Mouse (Mus musculus) heart, embryonic 12.5 days (tissue): Measurements from ENCODE around the gene Aff2. TPM values are rescaled to one million over a fixed set of nuclear protein-coding genes. Genes with fewer than 3 reads are reported as not detected.

ENCODE experiments used
- ATAC-seq: fragments of 200-750 bp; cut with Nextera tagmentation; 2 replicates; pipeline ENCODE4 v1.8.0; 2017; ENCODE audit warnings: moderate TSS enrichment, moderate library complexity; ENCODE audit not compliant: insufficient number of reproducible peaks, low FRiP score
- H3K27ac ChIP-seq: fragments of 300-500 bp; sonication (generic); 2 replicates; pipeline ENCODE4 v1.5.1; 2016; ENCODE audit warnings: mild to moderate bottlenecking, moderate library complexity; ENCODE audit not compliant: poor library complexity, severe bottlenecking
- H3K27me3 ChIP-seq: fragments of 300-500 bp; sonication (generic); replicated peaks from 2 replicates; pipeline ENCODE4 v1.6.1; 2016; ENCODE audit warnings: mild to moderate bottlenecking, moderate library complexity
- H3K36me3 ChIP-seq: fragments of 300-500 bp; sonication (generic); 2 replicates; pipeline ENCODE4 v1.6.1; 2016; ENCODE audit warnings: mild to moderate bottlenecking, moderate library complexity
- H3K4me1 ChIP-seq: fragments of 300-500 bp; sonication (generic); replicated peaks from 2 replicates; pipeline ENCODE4 v1.6.1; 2016; ENCODE audit warnings: mild to moderate bottlenecking
- H3K4me2 ChIP-seq: fragments of 300-500 bp; sonication (generic); 2 replicates; pipeline ENCODE4 v1.6.1; 2016; ENCODE audit warnings: mild to moderate bottlenecking, moderate library complexity
- H3K4me3 ChIP-seq: fragments of 300-500 bp; sonication (generic); 2 replicates; pipeline ENCODE4 v1.5.1; 2016; ENCODE audit warnings: mild to moderate bottlenecking
- H3K9ac ChIP-seq: fragments of 300-500 bp; sonication (generic); 2 replicates; pipeline ENCODE4 v1.6.1; 2016; ENCODE audit warnings: mild to moderate bottlenecking, moderate library complexity
- H3K9me3 ChIP-seq: fragments of 300-500 bp; sonication (generic); replicated peaks from 2 replicates; pipeline ENCODE4 v1.6.1; 2016; ENCODE audit warnings: mild to moderate bottlenecking, moderate library complexity
- WGBS: fragments of 180-500 bp; shearing (Covaris S2); methylation state at CpG from one replicate; pipeline ENCODE4 v1.1.7; 2016; 5-methylcytosine and 5-hydroxymethylcytosine counted together
- polyA plus RNA-seq: library from polyadenylated mRNA; unstranded; fragments of >200 nt; fragmentation: Nextera tagmentation; extraction: Ambion mirVana; gene quantifications from 2 replicates; pipeline ENCODE4 v1.2.1, GENCODE M21; 2016

Aff2 gene
- 9.4 and 9.7 TPM in 2 replicates for polyA plus RNA-seq

DNA sequence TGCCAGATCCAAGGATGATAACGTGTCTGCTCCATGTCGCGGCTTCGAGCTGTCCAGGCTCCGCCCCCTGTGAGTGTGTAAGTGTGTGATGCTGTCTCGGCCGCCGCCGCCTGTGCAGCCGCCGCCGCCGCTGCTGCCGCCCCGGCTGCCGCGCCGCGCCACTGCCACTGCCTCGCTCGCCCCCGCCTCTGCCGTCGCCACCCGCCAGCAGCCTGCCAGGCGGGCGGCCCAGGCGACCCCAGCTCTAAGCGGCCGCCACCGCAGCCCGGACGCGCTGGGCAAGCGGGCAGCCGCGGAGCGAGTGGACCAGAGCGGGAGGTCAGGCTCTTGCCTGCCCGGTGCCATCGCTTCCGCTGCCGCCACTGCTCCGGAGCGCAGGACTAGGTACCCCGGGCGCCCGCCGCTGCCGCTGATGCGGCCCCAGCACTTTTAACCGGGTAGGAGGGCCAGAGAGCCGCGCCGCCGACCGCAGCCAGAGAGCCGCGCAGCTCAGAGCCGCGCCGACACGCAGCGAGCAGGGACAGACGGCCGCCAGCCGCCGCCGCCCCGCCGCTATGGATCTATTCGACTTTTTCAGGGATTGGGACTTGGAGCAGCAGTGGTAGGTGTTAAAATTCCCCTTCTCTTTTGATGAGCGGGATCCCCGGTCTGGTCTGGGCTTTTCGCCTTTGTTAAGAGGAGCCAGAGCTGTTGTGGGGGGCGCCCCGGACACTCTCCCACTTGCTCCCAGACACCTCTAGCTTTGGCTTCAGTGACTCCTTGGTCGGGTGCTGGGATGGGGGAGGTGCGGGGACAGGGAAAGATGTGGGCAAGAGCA is at the start of gene Aff2:
Gene Aff2 (plus strand): TSS at position 57 of the 817 bp plus-strand sequence.
- H3K27me3 ChIP-seq = peaks cover 26% of the 10 kb centered on the region
- peak within 1 kb of the TSS; percentile 73 for H3K4me2 ChIP-seq
- H3K9me3 ChIP-seq = no peaks in the 10 kb centered on the region
- no peaks in the 10 kb centered on the region for H3K36me3 ChIP-seq
- H3K27ac ChIP-seq = peak within 1 kb of the TSS; percentile 71
- ATAC-seq = peak; percentile 73
- peak within 1 kb of the TSS; percentile 84 for H3K9ac ChIP-seq
- H3K4me3 ChIP-seq = peak within 1 kb of the TSS; percentile 66
- WGBS = 16% methylated on average over 67 of the region's 79 CpGs
- no peaks in the 10 kb centered on the region; the same call in none of the 2 replicates for H3K4me1 ChIP-seq

GRCm38 (mm10) chrX:69337296-69337695 is 22.8 kb upstream of the Aff2 start:
- H3K4me1 ChIP-seq = no peaks in the 10 kb centered on the region
- H3K9me3 ChIP-seq = no peaks in the 10 kb centered on the region
- ATAC-seq = no peak
- H3K27me3 ChIP-seq = no peaks in the 10 kb centered on the region
- H3K27ac ChIP-seq = no peak overlapping the region
- no peaks in the 10 kb centered on the region for H3K36me3 ChIP-seq
- H3K4me2 ChIP-seq = no peak overlapping the region
- H3K4me3 ChIP-seq = no peak overlapping the region
- no peak overlapping the region for H3K9ac ChIP-seq

DNA sequence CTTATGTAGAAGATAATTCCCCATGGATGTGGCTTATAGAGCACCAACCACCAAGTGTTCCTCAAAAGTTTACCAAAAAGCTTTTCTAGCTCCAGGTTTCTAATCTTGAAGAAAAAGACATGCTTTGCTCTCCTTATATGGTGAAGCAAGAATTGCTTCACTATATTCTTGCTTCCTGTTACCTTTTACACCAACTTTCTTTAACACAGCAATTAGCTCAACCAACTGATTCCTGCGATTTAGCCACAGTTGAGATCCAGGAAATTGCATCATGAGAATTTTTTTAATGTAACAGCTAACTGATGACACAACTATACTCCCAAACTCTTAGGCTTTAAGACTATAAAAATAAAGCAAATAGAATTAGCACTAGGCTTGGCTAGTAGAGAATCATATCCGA is 4.5 kb upstream of the Aff2 start:
- Histone ChIP-seq H3K4me2 (no peak overlapping the region), H3K36me3 (no peaks in the 10 kb centered on the region), H3K4me3 (no peak overlapping the region), H3K27ac (no peak overlapping the region), H3K9me3 (no peaks in the 10 kb centered on the region), H3K27me3 (peaks cover 17% of the 10 kb centered on the region), H3K9ac (no peak overlapping the region), H3K4me1 (no peaks in the 10 kb centered on the region; the same call in 1 of the 2 replicates)
- 64% methylated on average over 2 of the region's 2 CpGs for WGBS
- no peak for ATAC-seq

DNA sequence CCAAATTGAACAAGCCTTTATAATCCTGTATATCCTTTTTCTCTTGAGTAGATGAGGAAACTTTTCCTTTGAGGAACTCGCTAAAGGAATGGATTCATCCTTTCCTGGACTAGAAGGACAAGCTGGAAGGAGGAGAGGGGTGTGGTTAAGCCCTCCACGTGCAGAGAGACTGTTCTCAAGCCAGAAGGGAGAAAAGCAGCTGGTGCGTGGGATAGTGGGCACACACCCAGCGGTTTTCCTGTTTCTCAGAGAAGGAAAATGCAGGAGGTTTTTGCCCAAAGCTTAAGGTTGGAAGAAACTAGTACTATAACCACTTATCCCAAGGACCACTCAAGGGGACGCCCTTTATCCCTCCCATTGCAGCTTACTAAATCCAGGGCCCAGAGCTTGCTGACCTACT is 734 bp upstream of the Aff2 start:
- H3K9me3 ChIP-seq = no peaks in the 10 kb centered on the region
- peak overlapping the region; percentile 73 for H3K4me2 ChIP-seq
- H3K27ac ChIP-seq = no peak overlapping the region
- peaks cover 26% of the 10 kb centered on the region for H3K27me3 ChIP-seq
- 24% methylated on average over 5 of the region's 5 CpGs for WGBS
- ATAC-seq = no peak
- no peaks in the 10 kb centered on the region; the same call in none of the 2 replicates for H3K4me1 ChIP-seq
- H3K36me3 ChIP-seq = no peaks in the 10 kb centered on the region
- no peak overlapping the region for H3K9ac ChIP-seq
- H3K4me3 ChIP-seq = 0 out of 2 replicates have a peak overlapping the region, but pooled peaks have one; percentile 66

DNA sequence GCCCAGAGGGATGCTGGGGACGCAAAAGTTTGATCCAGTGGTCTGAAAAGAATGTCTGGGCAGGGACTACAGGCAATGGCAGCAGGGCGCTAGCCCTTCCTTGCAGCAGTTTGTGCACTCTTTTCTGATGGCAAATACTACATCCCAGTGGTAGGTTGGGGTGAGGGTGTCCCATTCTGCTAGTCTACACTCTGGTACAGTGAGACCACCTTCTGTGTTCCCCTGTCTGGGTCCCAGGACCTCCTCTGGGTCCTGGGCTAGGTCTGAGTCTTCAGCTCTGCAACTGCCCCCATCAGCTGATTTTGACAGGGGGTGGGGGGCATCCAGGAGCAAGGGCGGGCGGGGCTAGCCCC is 233 bp upstream of the Aff2 start:
- Histone ChIP-seq H3K36me3 (no peaks in the 10 kb centered on the region), H3K9ac (peak overlapping the region; percentile 84), H3K27me3 (peaks cover 26% of the 10 kb centered on the region), H3K27ac (no peak overlapping the region), H3K4me3 (peak overlapping the region; percentile 66), H3K4me1 (no peaks in the 10 kb centered on the region; the same call in none of the 2 replicates), H3K4me2 (peak overlapping the region; percentile 73), H3K9me3 (no peaks in the 10 kb centered on the region)
- 18% methylated on average over 4 of the region's 4 CpGs for WGBS
- ATAC-seq = peak; percentile 22; the same call in 1 of the 2 replicates

- Histone ChIP-seq H3K4me3 (peak overlapping the region; percentile 66), H3K27me3 (peaks cover 26% of the 10 kb centered on the region), H3K36me3 (no peaks in the 10 kb centered on the region), H3K9me3 (no peaks in the 10 kb centered on the region), H3K9ac (peak overlapping the region; percentile 84), H3K4me1 (no peaks in the 10 kb centered on the region; the same call in none of the 2 replicates), H3K27ac (no peak overlapping the region), H3K4me2 (peak overlapping the region; percentile 73)
- 11% methylated on average over 10 of the region's 10 CpGs for WGBS
- ATAC-seq = no peak
These were observed 1.0 kb downstream of the Aff2 start for GRCm38 (mm10) chrX:69361055-69361558.

GRCm38 (mm10) chrX:69364198-69364597 is 4.1 kb downstream of the Aff2 start:
- Histone ChIP-seq H3K4me3 (no peak overlapping the region), H3K9me3 (no peaks in the 10 kb centered on the region), H3K4me2 (no peak overlapping the region), H3K27me3 (peaks cover 22% of the 10 kb centered on the region), H3K27ac (peak overlapping the region; percentile 20), H3K4me1 (no peaks in the 10 kb centered on the region; the same call in none of the 2 replicates), H3K9ac (no peak overlapping the region), H3K36me3 (no peaks in the 10 kb centered on the region)
- ATAC-seq = no peak
- 9% methylated on average over 2 of the region's 2 CpGs for WGBS

- H3K4me1 ChIP-seq = no peaks in the 10 kb centered on the region
- H3K9ac ChIP-seq = no peak overlapping the region
- H3K27ac ChIP-seq = no peak overlapping the region
- 57% methylated on average over 2 of the region's 2 CpGs for WGBS
- H3K27me3 ChIP-seq = no peaks in the 10 kb centered on the region
- no peak for ATAC-seq
- no peaks in the 10 kb centered on the region for H3K9me3 ChIP-seq
- no peaks in the 10 kb centered on the region for H3K36me3 ChIP-seq
- H3K4me2 ChIP-seq = no peak overlapping the region
- H3K4me3 ChIP-seq = no peak overlapping the region
These were observed 13.2 kb downstream of the Aff2 start for GRCm38 (mm10) chrX:69373341-69373740.

- H3K4me2 ChIP-seq = no peak overlapping the region
- no peaks in the 10 kb centered on the region for H3K9me3 ChIP-seq
- no peak overlapping the region for H3K9ac ChIP-seq
- no peak overlapping the region for H3K27ac ChIP-seq
- ATAC-seq = no peak
- H3K4me1 ChIP-seq = no peaks in the 10 kb centered on the region
- H3K36me3 ChIP-seq = no peaks in the 10 kb centered on the region
- WGBS = 30% methylated on average over 1 of the region's 1 CpGs
- H3K4me3 ChIP-seq = no peak overlapping the region
- H3K27me3 ChIP-seq = no peaks in the 10 kb centered on the region
These were observed 29.6 kb downstream of the Aff2 start for GRCm38 (mm10) chrX:69389738-69390137.

DNA sequence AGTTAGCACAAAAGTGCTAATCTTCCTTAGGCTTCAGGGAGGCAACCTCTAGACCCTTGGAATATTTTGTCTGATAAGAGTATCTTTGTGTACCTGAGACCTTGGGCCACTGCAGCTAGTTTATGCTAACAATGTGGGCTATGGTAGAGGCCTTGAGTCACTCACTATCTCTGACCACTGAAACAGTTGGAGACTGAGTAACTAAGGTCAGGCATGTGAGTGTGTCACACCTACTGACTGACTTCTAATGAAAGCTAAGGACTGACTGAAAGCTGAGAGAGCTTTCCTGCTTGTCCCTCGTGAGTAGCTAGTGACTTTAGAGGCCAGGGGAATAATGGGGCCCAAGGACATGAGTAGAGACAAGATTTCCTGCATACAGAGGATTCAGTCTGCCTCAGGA is 54.9 kb downstream of the Aff2 start:
- WGBS = 35% methylated on average over 1 of the region's 1 CpGs

DNA sequence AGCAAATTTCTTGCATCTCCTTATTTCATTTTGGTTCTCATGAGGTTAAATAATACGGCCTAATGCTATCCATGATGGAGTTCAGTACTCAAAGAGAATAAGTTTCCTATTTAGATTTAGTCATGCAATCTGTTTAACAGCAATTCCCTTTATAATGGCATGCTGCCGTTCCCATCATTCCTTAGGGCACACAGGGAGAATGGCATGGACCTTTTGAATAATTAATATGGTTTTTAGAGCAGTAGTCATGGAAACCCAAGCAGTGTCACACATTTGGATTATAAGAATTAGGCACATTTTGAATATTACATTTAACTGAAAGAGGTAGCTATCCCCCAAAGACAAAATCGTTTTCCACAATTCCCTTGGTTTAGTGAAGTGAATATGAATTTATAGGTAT is 78.3 kb downstream of the Aff2 start:
- Histone ChIP-seq H3K4me3 (no peak overlapping the region), H3K4me1 (no peaks in the 10 kb centered on the region), H3K4me2 (no peak overlapping the region), H3K27me3 (no peaks in the 10 kb centered on the region), H3K9me3 (no peaks in the 10 kb centered on the region), H3K27ac (no peak overlapping the region), H3K36me3 (no peaks in the 10 kb centered on the region), H3K9ac (no peak overlapping the region)
- WGBS = 71% methylated on average over 3 of the region's 3 CpGs
- ATAC-seq = no peak

More for the DNA sequence above, 54.9 kb downstream of the Aff2 start:
- Histone ChIP-seq H3K4me2 (no peak overlapping the region), H3K9ac (no peak overlapping the region), H3K27ac (no peak overlapping the region), H3K4me1 (0 out of 2 replicates have a peak, but pooled peaks cover 2% of the 10 kb centered on the region), H3K4me3 (no peak overlapping the region), H3K27me3 (no peaks in the 10 kb centered on the region), H3K36me3 (no peaks in the 10 kb centered on the region), H3K9me3 (no peaks in the 10 kb centered on the region)
- ATAC-seq = no peak
